Mouse (Mus musculus): ENCODE measurements around the gene Galk1. TPM values are rescaled to one million over a fixed set of nuclear protein-coding genes. Genes with fewer than 3 reads are reported as not detected.
"Not testable (repeated sequence)": the region's sequence is repeated elsewhere in the genome, so short reads cannot be mapped to it uniquely, and the experiment has no call there.

The Galk1 gene
- polyA plus RNA-seq, 1 experiment from 2014 or later: 319 TPM

- ATAC-seq: no peak
- TF ChIP-seq CTCF (IDR thresholded peaks at IDR 0.05; ENCODE audit: low read depth) (no peak), EP300 (IDR thresholded peaks at IDR 0.05; ENCODE audit: low read depth) (no peak)
- H3K9ac ChIP-seq (replicated peaks): no peak overlapping the region
- 0 out of 2 replicates have a peak, but pooled peaks cover 5% of the 10 kb centered on the region for H3K4me1 ChIP-seq (ENCODE audit: insufficient read depth)
- no peak overlapping the region for H3K4me3 ChIP-seq (ENCODE audit: low read depth, low read length)
- H3K27me3 ChIP-seq (ENCODE audit: insufficient read depth, low read length): no peaks in the 10 kb centered on the region
- H3K4me2 ChIP-seq (ENCODE audit: low read depth, low read length): no peak overlapping the region
- peaks cover 19% of the 10 kb centered on the region for H3K36me3 ChIP-seq (replicated peaks; ENCODE audit: insufficient read depth, low read length)
- no peak for DNase-seq
- WGBS (ENCODE audit: insufficient replicate concordance): 55% methylated on average over 1 of the region's 1 CpGs
- H3K9me3 ChIP-seq (ENCODE audit: low read length): no peaks in the 10 kb centered on the region
- no peak overlapping the region for H3K27ac ChIP-seq (ENCODE audit: low read depth)
Observed at GRCm38 (mm10) chr11:116019360-116019791, 6.9 kb upstream of the Galk1 start.

DNA sequence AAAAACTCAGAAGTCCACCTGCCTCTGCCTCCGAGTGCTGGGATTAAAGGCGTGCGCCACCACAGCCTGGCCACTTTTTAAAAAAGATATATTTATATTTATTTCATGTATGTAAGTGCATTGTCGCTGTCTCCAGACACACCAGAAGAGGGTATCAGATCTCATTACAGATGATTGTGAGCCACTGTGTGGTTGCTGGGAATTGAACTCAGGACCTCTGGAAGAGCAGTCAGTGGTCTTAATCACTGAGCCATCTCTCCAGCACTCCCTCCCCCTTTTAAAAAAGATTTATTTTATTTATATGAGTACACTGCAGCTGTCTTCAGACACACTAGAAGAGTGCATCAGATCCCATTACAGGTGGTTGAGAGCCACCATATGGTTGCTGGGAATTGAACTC, 6.3 kb upstream of the Galk1 start:
- not testable (repeated sequence) for H3K9ac ChIP-seq (replicated peaks); H3K9me3 ChIP-seq (ENCODE audit: low read length); H3K4me2 ChIP-seq (ENCODE audit: low read depth, low read length); H3K27ac ChIP-seq (ENCODE audit: low read depth); H3K4me1 ChIP-seq (ENCODE audit: insufficient read depth); H3K4me3 ChIP-seq (ENCODE audit: low read depth, low read length); ATAC-seq; DNase-seq; H3K27me3 ChIP-seq (ENCODE audit: insufficient read depth, low read length)
- WGBS (ENCODE audit: insufficient replicate concordance): 92% methylated on average over 4 of the region's 4 CpGs
- peaks cover 19% of the 10 kb centered on the region for H3K36me3 ChIP-seq (replicated peaks; ENCODE audit: insufficient read depth, low read length)

DNA sequence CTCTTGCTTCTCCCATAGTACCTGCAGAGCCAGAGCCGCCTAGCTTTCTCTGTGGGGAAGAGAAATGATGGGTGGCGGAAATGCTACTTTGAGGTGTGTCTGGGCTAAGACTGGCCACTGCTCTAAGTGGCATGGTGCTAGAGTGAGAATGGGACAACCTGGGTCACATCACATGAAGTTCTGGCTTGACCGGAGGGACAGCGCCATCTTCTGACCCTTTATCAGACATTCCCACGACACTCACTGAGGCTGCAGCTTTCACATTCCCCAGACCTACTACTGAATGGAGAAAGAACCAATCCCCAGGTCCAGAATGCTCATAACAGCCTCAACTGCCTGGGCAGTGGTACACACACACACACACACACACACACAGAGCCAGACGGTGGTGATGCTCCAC, 5.6 kb upstream of the Galk1 start:
- peak; percentile 64 for DNase-seq
- H3K9me3 ChIP-seq (ENCODE audit: low read length): no peaks in the 10 kb centered on the region
- H3K4me1 ChIP-seq (ENCODE audit: insufficient read depth): peaks cover 7% of the 10 kb centered on the region; the same call in 1 of the 2 replicates
- 36% methylated on average over 6 of the region's 6 CpGs for WGBS (ENCODE audit: insufficient replicate concordance)
- no peak overlapping the region for H3K9ac ChIP-seq (replicated peaks)
- no peak for ATAC-seq
- TF ChIP-seq CTCF (IDR thresholded peaks at IDR 0.05; ENCODE audit: low read depth): peak; percentile 78
- TF ChIP-seq EP300 (IDR thresholded peaks at IDR 0.05; ENCODE audit: low read depth): no peak
- H3K4me3 ChIP-seq (ENCODE audit: low read depth, low read length): no peak overlapping the region
- no peak overlapping the region for H3K4me2 ChIP-seq (ENCODE audit: low read depth, low read length)
- H3K27ac ChIP-seq (ENCODE audit: low read depth): no peak overlapping the region
- no peaks in the 10 kb centered on the region for H3K27me3 ChIP-seq (ENCODE audit: insufficient read depth, low read length)
- peaks cover 14% of the 10 kb centered on the region for H3K36me3 ChIP-seq (replicated peaks; ENCODE audit: insufficient read depth, low read length)

- Histone ChIP-seq H3K36me3 (replicated peaks; ENCODE audit: insufficient read depth, low read length) (0 out of 2 replicates have a peak, but pooled peaks cover 2% of the 10 kb centered on the region), H3K4me1 (ENCODE audit: insufficient read depth) (peaks cover 21% of the 10 kb centered on the region), H3K9ac (replicated peaks) (no peak overlapping the region), H3K27me3 (ENCODE audit: insufficient read depth, low read length) (no peaks in the 10 kb centered on the region), H3K4me2 (ENCODE audit: low read depth, low read length) (no peak overlapping the region), H3K9me3 (ENCODE audit: low read length) (no peaks in the 10 kb centered on the region), H3K27ac (ENCODE audit: low read depth) (no peak overlapping the region), H3K4me3 (ENCODE audit: low read depth, low read length) (no peak overlapping the region)
- ATAC-seq (no peak), DNase-seq (no peak)
- peak; percentile 23; the same call in 1 of the 2 replicates for TF ChIP-seq EP300 (IDR thresholded peaks at IDR 0.05; ENCODE audit: low read depth)
- no peak for TF ChIP-seq CTCF (IDR thresholded peaks at IDR 0.05; ENCODE audit: low read depth)
- WGBS (ENCODE audit: insufficient replicate concordance): 54% methylated on average over 8 of the region's 8 CpGs
Observed at GRCm38 (mm10) chr11:116014821-116015220, 2.3 kb upstream of the Galk1 start.

DNA sequence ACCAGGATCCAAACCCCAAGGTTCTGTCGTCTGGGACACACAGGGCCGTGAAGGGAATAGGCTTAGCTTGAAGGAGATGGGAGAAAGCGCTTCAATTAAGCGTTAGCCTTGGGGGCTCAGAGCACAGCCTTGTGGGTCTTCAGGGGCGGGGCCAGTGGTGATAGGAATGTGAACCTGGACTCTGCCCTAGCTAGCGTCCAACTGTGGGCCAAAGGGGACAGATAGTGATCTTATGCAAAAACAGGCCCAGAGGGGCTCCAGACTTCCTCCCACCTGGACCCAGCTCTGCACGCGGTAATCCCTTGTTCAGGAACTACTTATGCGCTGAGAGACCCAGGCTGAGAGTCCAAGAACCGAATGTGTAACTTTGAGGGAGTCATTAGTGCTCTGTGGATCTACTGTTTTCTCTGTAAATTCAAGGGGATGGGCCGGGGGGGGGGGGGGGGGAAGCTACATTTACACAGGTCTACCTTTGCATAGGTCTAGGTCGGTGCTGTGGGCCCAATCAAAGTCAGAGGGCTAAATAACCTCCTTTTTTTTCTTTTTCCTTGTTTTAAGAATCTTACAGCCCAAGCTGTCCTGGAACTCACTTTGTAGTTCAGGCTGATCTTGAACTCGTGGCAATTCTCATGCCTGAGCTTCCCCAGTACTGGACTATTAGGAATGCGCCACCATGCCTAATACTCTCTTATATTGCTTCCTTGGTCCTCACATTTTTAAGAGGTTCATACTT, 824 bp downstream of the Galk1 start:
- DNase-seq (peak; percentile 57), ATAC-seq (peak; percentile 58)
- peak overlapping the region; percentile 94 for H3K27ac ChIP-seq (ENCODE audit: low read depth)
- TF ChIP-seq CTCF (IDR thresholded peaks at IDR 0.05; ENCODE audit: low read depth) (no peak), EP300 (IDR thresholded peaks at IDR 0.05; ENCODE audit: low read depth) (no peak)
- H3K4me2 ChIP-seq (ENCODE audit: low read depth, low read length): peak overlapping the region; percentile 87
- no peaks in the 10 kb centered on the region for H3K27me3 ChIP-seq (ENCODE audit: insufficient read depth, low read length)
- H3K36me3 ChIP-seq (replicated peaks; ENCODE audit: insufficient read depth, low read length): peaks cover 18% of the 10 kb centered on the region
- peaks cover 21% of the 10 kb centered on the region for H3K4me1 ChIP-seq (ENCODE audit: insufficient read depth)
- 21% methylated on average over 14 of the region's 14 CpGs for WGBS (ENCODE audit: insufficient replicate concordance)
- H3K4me3 ChIP-seq (ENCODE audit: low read depth, low read length): peak overlapping the region; percentile 69
- H3K9ac ChIP-seq (replicated peaks): peak overlapping the region; percentile 81
- H3K9me3 ChIP-seq (ENCODE audit: low read length): no peaks in the 10 kb centered on the region

- peaks cover 22% of the 10 kb centered on the region for H3K4me1 ChIP-seq (ENCODE audit: insufficient read depth)
- H3K4me2 ChIP-seq (ENCODE audit: low read depth, low read length): peak overlapping the region; percentile 87; the same call in 1 of the 2 replicates
- no peak for DNase-seq
- H3K27me3 ChIP-seq (ENCODE audit: insufficient read depth, low read length): no peaks in the 10 kb centered on the region
- no peak overlapping the region for H3K4me3 ChIP-seq (ENCODE audit: low read depth, low read length)
- no peak for ATAC-seq
- H3K27ac ChIP-seq (ENCODE audit: low read depth): peak overlapping the region; percentile 94
- no peak overlapping the region for H3K9ac ChIP-seq (replicated peaks)
- H3K9me3 ChIP-seq (ENCODE audit: low read length): no peaks in the 10 kb centered on the region
- TF ChIP-seq CTCF (IDR thresholded peaks at IDR 0.05; ENCODE audit: low read depth) (no peak), EP300 (IDR thresholded peaks at IDR 0.05; ENCODE audit: low read depth) (no peak)
- 81% methylated on average over 5 of the region's 5 CpGs for WGBS (ENCODE audit: insufficient replicate concordance)
- H3K36me3 ChIP-seq (replicated peaks; ENCODE audit: insufficient read depth, low read length): peaks cover 18% of the 10 kb centered on the region
Observed at GRCm38 (mm10) chr11:116010948-116011347, 1.6 kb downstream of the Galk1 start.
